Mouse (Mus musculus) bone marrow macrophage, adult 2 months (primary cell): Measurements from ENCODE around the gene Ces4a.

Experiments
- CTCF ChIP-seq: IDR thresholded peaks from 2 replicates; pipeline ENCODE4 v1.5.1; 2012; ENCODE audit warnings: low read depth, mild to moderate bottlenecking, low read length, moderate library complexity
- POLR2A ChIP-seq: IDR thresholded peaks from 2 replicates; pipeline ENCODE4 v1.6.1; 2012; ENCODE audit warnings: mild to moderate bottlenecking, low read depth, low read length, borderline replicate concordance

- TF ChIP-seq CTCF (no peak), POLR2A (0 out of 2 replicates have a peak, but pooled peaks have one; percentile 39)
Measured at GRCm38 (mm10) chr8:105170381-105171115, 38.9 kb downstream of the Ces4a start, which contains the start of gene Cbfb.
